In the genomic region with DNA sequence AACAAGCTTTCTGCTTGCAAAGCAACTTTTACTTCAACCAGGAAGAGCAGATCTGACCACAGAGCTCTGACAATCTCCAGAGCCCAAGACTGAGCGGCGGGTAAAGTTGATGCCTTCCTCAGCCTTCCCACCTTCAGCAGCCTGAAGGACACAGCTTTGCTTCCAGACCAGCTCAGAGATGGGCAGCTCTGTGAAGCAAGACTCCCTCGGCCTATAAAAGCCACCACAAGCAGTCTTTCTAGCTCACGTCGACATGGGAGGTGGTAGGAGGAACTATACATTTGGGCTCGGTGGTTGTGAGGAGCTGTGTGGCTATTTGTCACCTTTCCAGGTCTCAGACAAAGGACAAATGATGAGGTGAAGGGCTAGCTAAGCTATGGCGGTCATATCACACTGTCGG, we compare ENCODE assay signal across 20 mouse cellular contexts. TPM values are rescaled to one million over a fixed set of nuclear protein-coding genes. Genes with fewer than 3 reads are reported as not detected.
DNase-seq lines count a peak whose midpoint lies in the region; ATAC-seq and TF ChIP-seq lines count a peak whose summit lies in the region.
"Had no signal": no experiment of that assay in that cellular context is flagged by ENCODE, and none has a peak within 500 bp of the region (broad histone marks: within the 10 kb centered on the region; RNA-seq: fewer than 3 reads in every experiment).

No protein-coding gene starts in this region.

- no peaks in the 10 kb centered on the region for H3K27me3 ChIP-seq in heart, embryonic 11.5 days (ENCODE audit: control insufficient read depth, insufficient read depth, low read length)
- no peaks in the 10 kb centered on the region for H3K27me3 ChIP-seq in heart, embryonic 14.5 days (ENCODE audit: control insufficient read depth, insufficient read depth, low read length)
- H3K27me3 ChIP-seq in kidney, embryonic 14.5 days (ENCODE audit: control insufficient read depth, insufficient read depth, low read length), result no peaks in the 10 kb centered on the region
- H3K27me3 ChIP-seq: intestine, embryonic 15.5 days had no signal

- peak overlapping the region; percentile 12 for H3K27ac ChIP-seq in heart, embryonic 11.5 days (ENCODE audit: low read depth, low read length)
- peak overlapping the region; percentile 90 for H3K27ac ChIP-seq in bone marrow macrophage, adult 2 months (ENCODE audit: insufficient read depth, low read depth, low read length)
- H3K27ac ChIP-seq in heart, embryonic 14.5 days (replicated peaks in 1 of 2; ENCODE audit: control insufficient read depth in 1 of 2, insufficient read depth in 1 of 2, low read depth in 2 of 2, low read length in 2 of 2), result peak overlapping the region; percentile 4 to 38; a peak in 3 of 4 replicates
- H3K27ac ChIP-seq in kidney, embryonic 14.5 days (ENCODE audit: low read depth, low read length), result no peak overlapping the region
- H3K27ac ChIP-seq: hindbrain, embryonic 13.5 days; intestine, embryonic 15.5 days; limb, embryonic 13.5 days; midbrain, embryonic 12.5 days; neural tube, embryonic 15.5 days had no signal

- no peak for TF ChIP-seq POLR2A in bone marrow macrophage, adult 2 months (IDR thresholded peaks at IDR 0.05; ENCODE audit: borderline replicate concordance, low read depth, low read length)

- ATAC-seq in heart, embryonic 11.5 days (replicated peaks; ENCODE audit: insufficient number of reproducible peaks, low FRiP score, low TSS enrichment), result no peak
- no peak for ATAC-seq in heart, embryonic 14.5 days (ENCODE audit: insufficient number of reproducible peaks, insufficient read depth, low FRiP score, low read depth)
- ATAC-seq in kidney, embryonic 14.5 days (ENCODE audit: low FRiP score, low TSS enrichment), result no peak
- ATAC-seq: CD4-positive, CD25-positive, alpha-beta regulatory T cell, adult 4 months; intestine, embryonic 15.5 days had no signal

- no peak overlapping the region for H3K4me2 ChIP-seq in heart, embryonic 11.5 days
- no peak overlapping the region for H3K4me2 ChIP-seq in heart, embryonic 14.5 days (ENCODE audit: low read length)
- H3K4me2 ChIP-seq in kidney, embryonic 14.5 days (replicated peaks; ENCODE audit: low read depth, low read length), result no peak overlapping the region
- H3K4me2 ChIP-seq: hindbrain, embryonic 13.5 days; intestine, embryonic 15.5 days; limb, embryonic 13.5 days; midbrain, embryonic 12.5 days; neural tube, embryonic 15.5 days had no signal

- no peak overlapping the region for H3K9ac ChIP-seq in heart, embryonic 11.5 days (ENCODE audit: low read depth, low read length)
- peak overlapping the region; percentile 13; the same call in 1 of the 2 replicates for H3K9ac ChIP-seq in heart, embryonic 14.5 days (ENCODE audit: low read length)
- no peak overlapping the region for H3K9ac ChIP-seq in kidney, embryonic 14.5 days (ENCODE audit: low read depth, low read length)
- H3K9ac ChIP-seq: hindbrain, embryonic 13.5 days; intestine, embryonic 15.5 days; limb, embryonic 13.5 days; midbrain, embryonic 12.5 days; neural tube, embryonic 15.5 days had no signal

- no peaks in the 10 kb centered on the region for H3K36me3 ChIP-seq in heart, embryonic 11.5 days (ENCODE audit: control insufficient read depth, insufficient read depth, low read length)
- peaks cover 46% of the 10 kb centered on the region for H3K36me3 ChIP-seq in heart, embryonic 14.5 days (ENCODE audit: control insufficient read depth, insufficient read depth, low read length)
- peaks cover 3% of the 10 kb centered on the region; the same call in 1 of the 2 replicates for H3K36me3 ChIP-seq in kidney, embryonic 14.5 days (ENCODE audit: control insufficient read depth, insufficient read depth, low read length)
- H3K36me3 ChIP-seq: hindbrain, embryonic 13.5 days; intestine, embryonic 15.5 days; limb, embryonic 13.5 days; midbrain, embryonic 12.5 days; neural tube, embryonic 15.5 days had no signal

- WGBS in heart, embryonic 11.5 days (ENCODE audit: insufficient replicate concordance), result 56% methylated on average over 8 of the region's 8 CpGs
- WGBS in heart, embryonic 14.5 days, result 42% methylated on average over 8 of the region's 8 CpGs
- 60% methylated on average over 8 of the region's 8 CpGs for WGBS in kidney, embryonic 14.5 days

- H3K9me3 ChIP-seq in heart, embryonic 11.5 days (replicated peaks; ENCODE audit: control insufficient read depth, low read length), result no peaks in the 10 kb centered on the region
- H3K9me3 ChIP-seq in heart, embryonic 14.5 days (ENCODE audit: control insufficient read depth, low read length), result no peaks in the 10 kb centered on the region
- H3K9me3 ChIP-seq in kidney, embryonic 14.5 days (ENCODE audit: control insufficient read depth, low read length), result no peaks in the 10 kb centered on the region
- H3K9me3 ChIP-seq: G1E; hindbrain, embryonic 13.5 days; intestine, embryonic 15.5 days; limb, embryonic 13.5 days; midbrain, embryonic 12.5 days; neural tube, embryonic 15.5 days had no signal

- no peak overlapping the region for H3K4me3 ChIP-seq in heart, embryonic 11.5 days (ENCODE audit: low read depth, low read length)
- H3K4me3 ChIP-seq in bone marrow macrophage, adult 2 months (ENCODE audit: insufficient read depth, low read length), result peak overlapping the region; percentile 39
- no peak overlapping the region for H3K4me3 ChIP-seq in heart, embryonic 14.5 days (ENCODE audit: control insufficient read depth in 1 of 2, insufficient read depth in 1 of 2, low read depth in 1 of 2, low read length in 2 of 2)
- H3K4me3 ChIP-seq in kidney, embryonic 14.5 days (ENCODE audit: low read length), result no peak overlapping the region
- H3K4me3 ChIP-seq: hindbrain, embryonic 13.5 days; intestine, embryonic 15.5 days; limb, embryonic 13.5 days; midbrain, embryonic 12.5 days; neural tube, embryonic 15.5 days had no signal

- no peak for DNase-seq in heart, postnatal 4 days
- DNase-seq in naive thymus-derived CD4-positive, alpha-beta T cell, adult 2 months (ENCODE audit: low read depth), result peak; percentile 35
- no peak for DNase-seq in kidney, adult 11 months
- DNase-seq: cerebellum, adult 11 months; cerebellum, postnatal 14 days; gastrocnemius, postnatal 25 days; kidney, postnatal 4 days; lung, adult 18-20 months; thymus, adult 18-20 months had no signal

- no peak for TF ChIP-seq CTCF in bone marrow macrophage, adult 2 months (IDR thresholded peaks at IDR 0.05; ENCODE audit: low read depth, low read length)

- peaks cover 87% of the 10 kb centered on the region for H3K4me1 ChIP-seq in heart, embryonic 11.5 days (ENCODE audit: control insufficient read depth, insufficient read depth, low read length)
- H3K4me1 ChIP-seq in bone marrow macrophage, adult 2 months (ENCODE audit: control insufficient read depth, insufficient read depth, low read length), result peaks cover 67% of the 10 kb centered on the region
- peaks cover 61 to 90% of the 10 kb centered on the region in 2 experiments for H3K4me1 ChIP-seq in heart, embryonic 14.5 days (ENCODE audit: control insufficient read depth in 2 of 2, insufficient read depth in 2 of 2, low read length in 2 of 2)
- peaks cover 70% of the 10 kb centered on the region for H3K4me1 ChIP-seq in kidney, embryonic 14.5 days (ENCODE audit: control insufficient read depth, insufficient read depth, low read length)

RNA-seq across cellular contexts. Expression of a gene that starts 11.9 kb away (rescaled TPM):
- 85.4 and 91.8 TPM in 2 replicates for polyA plus RNA-seq in heart, embryonic 11.5 days (2014; fragmentation: Nextera tagmentation; extraction: Ambion mirVana)
- 100 to 1,000 TPM; 107 to 115 TPM for total RNA-seq in heart, postnatal 4 days (2021)
- 59.7 and 60.3 TPM in 2 replicates for polyA plus RNA-seq in bone marrow macrophage, adult 2 months (2012; ENCODE audit: insufficient read depth, insufficient read length, missing spikeins)
- 81.2 and 86.3 TPM in 2 replicates for polyA plus RNA-seq in heart, embryonic 14.5 days (2014; fragmentation: Nextera tagmentation; extraction: Ambion mirVana)
- polyA plus RNA-seq in kidney, embryonic 14.5 days (2014; fragmentation: Nextera tagmentation; extraction: Ambion mirVana), result 29.4 and 44.4 TPM in 2 replicates
